Mouse (Mus musculus) liver, postnatal 0 days (tissue): ENCODE results near the gene Casz1.

ENCODE experiments used
- CTCF ChIP-seq: sonication (generic); IDR thresholded peaks from 2 replicates; pipeline ENCODE4 v1.5.1; 2016; ENCODE audit warnings: antibody characterized with exemption, low read depth
- EP300 ChIP-seq: IDR thresholded peaks from 2 replicates; pipeline ENCODE4 v1.6.1; 2016; ENCODE audit warnings: antibody characterized with exemption, low read depth, mild to moderate bottlenecking

DNA sequence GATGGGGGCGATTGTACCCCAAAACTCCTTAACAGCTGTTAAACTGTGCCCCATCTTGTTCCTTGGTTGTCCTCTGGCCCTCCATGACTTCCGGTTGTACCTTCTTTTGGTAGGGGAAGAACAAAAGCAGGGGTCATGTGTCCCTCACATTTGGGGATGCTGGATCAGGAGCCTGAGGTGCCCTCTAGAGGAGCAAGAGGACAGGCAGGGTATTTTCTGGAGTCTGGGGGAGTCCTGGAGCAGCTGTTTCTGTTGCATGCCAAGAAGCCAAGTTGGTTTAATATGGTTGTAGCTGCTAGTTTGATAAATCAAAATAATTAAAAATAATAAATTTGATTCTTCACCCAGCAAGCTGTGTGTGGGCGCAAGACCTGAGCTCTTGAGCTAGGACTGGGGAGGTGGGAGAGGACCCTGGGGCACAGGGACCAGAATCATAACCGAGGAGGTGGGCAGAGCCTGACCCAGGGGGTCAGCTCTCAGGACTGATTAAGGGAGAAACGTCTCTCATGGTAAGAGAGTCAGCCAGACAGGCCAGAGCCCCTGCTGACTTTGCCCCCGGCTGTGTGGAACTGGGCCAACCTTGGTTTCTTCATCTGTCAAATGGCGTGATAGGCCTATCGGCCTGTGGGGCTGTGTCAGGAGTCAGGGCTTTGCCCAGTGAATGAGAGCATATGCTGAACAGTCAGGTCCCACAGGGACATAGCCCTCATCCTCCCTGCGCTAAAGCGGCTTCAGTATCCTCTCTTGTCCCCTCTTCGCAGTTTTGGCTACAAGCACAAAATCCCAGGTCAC lies 74.2 kb downstream of the Casz1 start:
- TF ChIP-seq CTCF (no peak), EP300 (no peak)
